Mouse (Mus musculus) kidney, embryonic 15.5 days (tissue): ENCODE data around the gene Cacna1s. TPM values are rescaled to one million over a fixed set of nuclear protein-coding genes. Genes with fewer than 3 reads are reported as not detected.
A peak's percentile ranks its signal among the peaks of the same experiment; 100 is the strongest.

ENCODE experiments used
- ATAC-seq: fragments of 200-750 bp; cut with Nextera tagmentation; replicated peaks from 2 replicates; pipeline ENCODE4 v1.8.0; 2017; ENCODE audit warnings: moderate TSS enrichment; ENCODE audit not compliant: low FRiP score
- H3K27ac ChIP-seq: fragments of 300-500 bp; sonication (generic); 2 replicates; pipeline ENCODE4 v1.5.1; 2015; ENCODE audit warnings: mild to moderate bottlenecking, inconsistent platforms
- H3K27me3 ChIP-seq: fragments of 300-500 bp; sonication (generic); 2 replicates; pipeline ENCODE4 v1.6.1; 2015; ENCODE audit warnings: inconsistent platforms
- H3K36me3 ChIP-seq: fragments of 300-500 bp; sonication (generic); 2 replicates; pipeline ENCODE4 v1.6.1; 2015; ENCODE audit warnings: inconsistent platforms
- H3K4me1 ChIP-seq: fragments of 300-500 bp; sonication (generic); 2 replicates; pipeline ENCODE4 v1.6.1; 2015; ENCODE audit warnings: inconsistent platforms
- H3K4me2 ChIP-seq: fragments of 300-500 bp; sonication (generic); 2 replicates; pipeline ENCODE4 v1.6.1; 2015; ENCODE audit warnings: moderate library complexity, mild to moderate bottlenecking, inconsistent platforms
- H3K4me3 ChIP-seq: fragments of 300-500 bp; sonication (generic); replicated peaks from 2 replicates; pipeline ENCODE4 v1.5.1; 2015; ENCODE audit warnings: mild to moderate bottlenecking, inconsistent platforms
- H3K9ac ChIP-seq: fragments of 300-500 bp; sonication (generic); 2 replicates; pipeline ENCODE4 v1.6.1; 2015; ENCODE audit warnings: mild to moderate bottlenecking, inconsistent platforms
- H3K9me3 ChIP-seq: fragments of 300-500 bp; sonication (generic); replicated peaks from 2 replicates; pipeline ENCODE4 v1.6.1; 2016; ENCODE audit warnings: inconsistent platforms
- WGBS: fragments of 180-500 bp; shearing (Covaris S2); methylation state at CpG from one replicate; pipeline ENCODE4 v1.1.7; 2015; ENCODE audit warnings: mixed read lengths; 5-methylcytosine and 5-hydroxymethylcytosine counted together
- polyA plus RNA-seq: library from polyadenylated mRNA; unstranded; fragments of >200 nt; fragmentation: Nextera tagmentation; extraction: Ambion mirVana; gene quantifications from 2 replicates; pipeline ENCODE4 v1.2.1, GENCODE M21; 2015

The Cacna1s gene
- polyA plus RNA-seq, result 0.49 and 0.57 TPM in 2 replicates

GRCm38 (mm10) chr1:136052547-136052946 lies at the start of gene Cacna1s:
TSS of gene Cacna1s (plus strand) at chr1:136052750.
- Histone ChIP-seq H3K36me3 (no peaks in the 10 kb centered on the region), H3K9ac (no peak within 1 kb of the TSS), H3K27ac (no peak within 1 kb of the TSS), H3K9me3 (no peaks in the 10 kb centered on the region), H3K27me3 (peaks cover 53% of the 10 kb centered on the region), H3K4me3 (no peak within 1 kb of the TSS), H3K4me2 (no peak within 1 kb of the TSS), H3K4me1 (peaks cover 19% of the 10 kb centered on the region)
- 38% methylated on average over 11 of the region's 11 CpGs for WGBS
- ATAC-seq, result no peak

GRCm38 (mm10) chr1:136006292-136006748 lies 46.2 kb upstream of the Cacna1s start, which contains the start of gene Igfn1:
TSS of gene Igfn1 (minus strand) at chr1:136006342.
- no peaks in the 10 kb centered on the region for H3K36me3 ChIP-seq
- H3K9me3 ChIP-seq, result no peaks in the 10 kb centered on the region
- no peak within 1 kb of the TSS for H3K27ac ChIP-seq
- peak within 1 kb of the TSS; percentile 55 for H3K4me3 ChIP-seq
- 0 out of 2 replicates have a peak within 1 kb of the TSS, but pooled peaks have one; percentile 23 for H3K9ac ChIP-seq
- peak within 1 kb of the TSS; percentile 87 for H3K4me2 ChIP-seq
- peaks cover 11% of the 10 kb centered on the region for H3K27me3 ChIP-seq
- no peak for ATAC-seq
- H3K4me1 ChIP-seq, result peaks cover 15% of the 10 kb centered on the region
- 64% methylated on average over 3 of the region's 3 CpGs for WGBS

GRCm38 (mm10) chr1:136007211-136008158 lies 45.1 kb upstream of the Cacna1s start, which contains the start of gene Tmem9:
TSS of gene Tmem9 (plus strand) at chr1:136008150.
- WGBS, result 3% methylated on average over 37 of the region's 37 CpGs
- Histone ChIP-seq H3K4me1 (peaks cover 19% of the 10 kb centered on the region), H3K27ac (peak within 1 kb of the TSS; percentile 66), H3K9me3 (no peaks in the 10 kb centered on the region), H3K4me3 (peak within 1 kb of the TSS; percentile 55), H3K27me3 (peaks cover 11% of the 10 kb centered on the region), H3K4me2 (peak within 1 kb of the TSS; percentile 87), H3K9ac (peak within 1 kb of the TSS; percentile 23), H3K36me3 (no peaks in the 10 kb centered on the region)
- ATAC-seq, result peak; percentile 95

GRCm38 (mm10) chr1:136008159-136008533 lies 44.4 kb upstream of the Cacna1s start:
- peaks cover 19% of the 10 kb centered on the region for H3K4me1 ChIP-seq
- H3K36me3 ChIP-seq, result no peaks in the 10 kb centered on the region
- H3K4me3 ChIP-seq, result peak overlapping the region; percentile 55
- peak overlapping the region; percentile 87 for H3K4me2 ChIP-seq
- no peak; the same call in 1 of the 2 replicates for ATAC-seq
- H3K9ac ChIP-seq, result no peak overlapping the region
- WGBS, result 19% methylated on average over 8 of the region's 8 CpGs
- H3K9me3 ChIP-seq, result no peaks in the 10 kb centered on the region
- peaks cover 11% of the 10 kb centered on the region for H3K27me3 ChIP-seq
- H3K27ac ChIP-seq, result no peak overlapping the region

GRCm38 (mm10) chr1:136010247-136010646 lies 42.3 kb upstream of the Cacna1s start:
- H3K9ac ChIP-seq, result no peak overlapping the region
- 95% methylated on average over 4 of the region's 4 CpGs for WGBS

GRCm38 (mm10) chr1:136013513-136013912 lies 39.0 kb upstream of the Cacna1s start:
- Histone ChIP-seq H3K27me3 (no peaks in the 10 kb centered on the region), H3K4me1 (peaks cover 9% of the 10 kb centered on the region; the same call in 1 of the 2 replicates), H3K36me3 (no peaks in the 10 kb centered on the region), H3K9me3 (no peaks in the 10 kb centered on the region), H3K27ac (no peak overlapping the region), H3K9ac (no peak overlapping the region), H3K4me3 (no peak overlapping the region), H3K4me2 (no peak overlapping the region)
- WGBS, result 63% methylated on average over 4 of the region's 4 CpGs
- no peak for ATAC-seq

More at GRCm38 (mm10) chr1:136010247-136010646, 42.3 kb upstream of the Cacna1s start:
- Histone ChIP-seq H3K4me2 (no peak overlapping the region), H3K27ac (no peak overlapping the region), H3K9me3 (no peaks in the 10 kb centered on the region), H3K36me3 (no peaks in the 10 kb centered on the region), H3K4me3 (no peak overlapping the region), H3K27me3 (peaks cover 11% of the 10 kb centered on the region), H3K4me1 (peaks cover 19% of the 10 kb centered on the region)
- ATAC-seq, result no peak

GRCm38 (mm10) chr1:136014796-136015502 lies 37.6 kb upstream of the Cacna1s start:
- peaks cover 17% of the 10 kb centered on the region for H3K4me1 ChIP-seq
- 75% methylated on average over 2 of the region's 2 CpGs for WGBS
- no peak overlapping the region for H3K4me2 ChIP-seq
- H3K27me3 ChIP-seq, result no peaks in the 10 kb centered on the region
- H3K9ac ChIP-seq, result no peak overlapping the region
- peaks cover 3% of the 10 kb centered on the region; the same call in 1 of the 2 replicates for H3K36me3 ChIP-seq
- no peak overlapping the region for H3K4me3 ChIP-seq
- no peak overlapping the region for H3K27ac ChIP-seq
- H3K9me3 ChIP-seq, result no peaks in the 10 kb centered on the region
- ATAC-seq, result no peak

GRCm38 (mm10) chr1:136017307-136017706 lies 35.2 kb upstream of the Cacna1s start:
- Histone ChIP-seq H3K4me2 (peak overlapping the region; percentile 84), H3K36me3 (peaks cover 24% of the 10 kb centered on the region), H3K27ac (peak overlapping the region; percentile 5; the same call in 1 of the 2 replicates), H3K4me1 (peaks cover 14% of the 10 kb centered on the region), H3K27me3 (no peaks in the 10 kb centered on the region), H3K9ac (no peak overlapping the region), H3K4me3 (no peak overlapping the region; the same call in 1 of the 2 replicates), H3K9me3 (no peaks in the 10 kb centered on the region)
- ATAC-seq, result peak; percentile 41; the same call in 1 of the 2 replicates
- 81% methylated on average over 2 of the region's 2 CpGs for WGBS

- Histone ChIP-seq H3K9ac (peak overlapping the region; percentile 71), H3K9me3 (no peaks in the 10 kb centered on the region), H3K4me3 (peak overlapping the region; percentile 87), H3K27ac (peak overlapping the region; percentile 85), H3K36me3 (peaks cover 30% of the 10 kb centered on the region), H3K4me1 (peaks cover 14% of the 10 kb centered on the region), H3K4me2 (peak overlapping the region; percentile 84), H3K27me3 (no peaks in the 10 kb centered on the region)
- WGBS, result under 1% methylated on average over 22 of the region's 22 CpGs
- ATAC-seq, result peak; percentile 98
These were observed 34.6 kb upstream of the Cacna1s start for GRCm38 (mm10) chr1:136017907-136018313.

- Histone ChIP-seq H3K4me3 (peak overlapping the region; percentile 87), H3K9ac (peak overlapping the region; percentile 71), H3K4me2 (peak overlapping the region; percentile 84), H3K36me3 (peaks cover 37% of the 10 kb centered on the region), H3K27me3 (no peaks in the 10 kb centered on the region), H3K9me3 (no peaks in the 10 kb centered on the region), H3K27ac (peak overlapping the region; percentile 85), H3K4me1 (peaks cover 14% of the 10 kb centered on the region)
- 4% methylated on average over 24 of the region's 24 CpGs for WGBS
- peak; percentile 58 for ATAC-seq
These were observed 34.0 kb upstream of the Cacna1s start for GRCm38 (mm10) chr1:136018390-136019189.

GRCm38 (mm10) chr1:136030201-136030600 lies 22.3 kb upstream of the Cacna1s start:
- H3K27ac ChIP-seq, result no peak overlapping the region
- no peaks in the 10 kb centered on the region for H3K27me3 ChIP-seq
- peaks cover 3% of the 10 kb centered on the region; the same call in 1 of the 2 replicates for H3K4me1 ChIP-seq
- H3K36me3 ChIP-seq, result peaks cover 99% of the 10 kb centered on the region
- no peak overlapping the region for H3K4me3 ChIP-seq
- WGBS, result 54% methylated on average over 7 of the region's 7 CpGs
- H3K9me3 ChIP-seq, result no peaks in the 10 kb centered on the region
- ATAC-seq, result no peak
- no peak overlapping the region for H3K9ac ChIP-seq
- H3K4me2 ChIP-seq, result no peak overlapping the region
